Mouse (Mus musculus) macrophage (primary cell): ENCODE measurements around the gene Vmn1r202. TPM values are rescaled to one million over a fixed set of nuclear protein-coding genes. Genes with fewer than 3 reads are reported as not detected.
"Not testable (repeated sequence)": the region's sequence is repeated elsewhere in the genome, so short reads cannot be mapped to it uniquely, and the experiment has no call there.

ENCODE experiments used
- H3K27ac ChIP-seq: fragments of 350-480 bp; formaldehyde crosslinking; 2 replicates; pipeline ENCODE4 v1.9.0; 2021
- H3K36me3 ChIP-seq: fragments of 350-480 bp; formaldehyde crosslinking; 2 replicates; pipeline ENCODE4 v1.9.0; 2021; ENCODE audit errors: inconsistent target
- H3K4me3 ChIP-seq: fragments of 350-480 bp; formaldehyde crosslinking; 2 replicates; pipeline ENCODE4 v1.9.0; 2021; ENCODE audit errors: inconsistent target
- H3K79me2 ChIP-seq: fragments of 350-480 bp; formaldehyde crosslinking; 2 replicates; pipeline ENCODE4 v1.9.0; 2021; ENCODE audit errors: inconsistent target
- WGBS: methylation state at CpG from one replicate; pipeline ENCODE4 v1.1.7; 2026; ENCODE audit warnings: inconsistent platforms; ENCODE audit not compliant: missing documents; 5-methylcytosine and 5-hydroxymethylcytosine counted together
- polyA plus RNA-seq: library from polyadenylated mRNA; stranded (reverse); fragments of 250-400 nt; gene quantifications from 3 replicates; pipeline ENCODE4 v1.2.4, GENCODE M21; 2018; ENCODE audit warnings: inconsistent platforms
- total RNA-seq, 78 experiments: library from RNA; depleted of rRNA; stranded (reverse); fragments of 250-400 nt; gene quantifications; 1 replicate in 9 of 78; 2 replicates in 24 of 78; 3 replicates in 43 of 78; 4 replicates in 2 of 78; pipeline ENCODE4 v1.2.4; 2018; ENCODE audit warnings: inconsistent platforms in 56 of 78

Vmn1r202 gene
- under 1 TPM in 3 of 26 experiments, not detected in 23; 0.08 to 0.40 (median 0.12) TPM for total RNA-seq (2018; cell fraction: chromatin; rRNA removed)
- total RNA-seq (2018; cell fraction: cytosol; rRNA removed), result not detected
- total RNA-seq (2018; cell fraction: nucleus; rRNA removed), result under 1 TPM in 3 of 26 experiments, not detected in 23; 0.08 to 0.20 (median 0.12) TPM
- polyA plus RNA-seq, result not detected in 3 replicates

- no peaks in the 10 kb centered on the region for H3K79me2 ChIP-seq
- no peaks in the 10 kb centered on the region for H3K36me3 ChIP-seq
- no peak within 1 kb of the TSS for H3K4me3 ChIP-seq
- no peak within 1 kb of the TSS for H3K27ac ChIP-seq
These were observed at the start of gene Vmn1r202 for GRCm38 (mm10) chr13:22505281-22505680. Gene Vmn1r202, minus strand, starts transcription at chr13:22505381.

- H3K27ac ChIP-seq, H3K79me2 ChIP-seq, H3K4me3 ChIP-seq, H3K36me3 ChIP-seq: not testable (repeated sequence)
- WGBS, result 78% methylated on average over 1 of the region's 1 CpGs
These were observed 47.7 kb upstream of the Vmn1r202 start, which contains the start of gene Vmn1r204 for GRCm38 (mm10) chr13:22552898-22553297. Gene Vmn1r204, plus strand, starts transcription at chr13:22553198.

- no peak within 1 kb of the TSS for H3K27ac ChIP-seq
- H3K4me3 ChIP-seq, result no peak within 1 kb of the TSS
- no peaks in the 10 kb centered on the region for H3K36me3 ChIP-seq
- no peaks in the 10 kb centered on the region for H3K79me2 ChIP-seq
These were observed 12.6 kb upstream of the Vmn1r202 start, which contains the start of gene Vmn1r203 for GRCm38 (mm10) chr13:22517814-22518213. Gene Vmn1r203, plus strand, starts transcription at chr13:22518114.

- no peaks in the 10 kb centered on the region for H3K36me3 ChIP-seq
- H3K4me3 ChIP-seq, result no peak overlapping the region
- H3K27ac ChIP-seq, result no peak overlapping the region
- H3K79me2 ChIP-seq, result no peaks in the 10 kb centered on the region
- 73% methylated on average over 3 of the region's 3 CpGs for WGBS
These were observed 2.8 kb downstream of the Vmn1r202 start for GRCm38 (mm10) chr13:22502431-22502830.

GRCm38 (mm10) chr13:22471623-22472022, 33.6 kb downstream of the Vmn1r202 start, which contains the start of gene Vmn1r201:
Gene Vmn1r201, plus strand, starts transcription at chr13:22471923.
- Histone ChIP-seq H3K36me3 (no peaks in the 10 kb centered on the region), H3K79me2 (no peaks in the 10 kb centered on the region), H3K4me3 (no peak within 1 kb of the TSS), H3K27ac (no peak within 1 kb of the TSS)
- WGBS, result 55% methylated on average over 1 of the region's 1 CpGs

- Histone ChIP-seq H3K27ac (no peak overlapping the region), H3K79me2 (no peaks in the 10 kb centered on the region), H3K36me3 (no peaks in the 10 kb centered on the region), H3K4me3 (no peak overlapping the region)
These were observed 50.0 kb downstream of the Vmn1r202 start for GRCm38 (mm10) chr13:22455145-22455544.

Other genes with a start within 250 kb of the Vmn1r202 start
- gene Vmn1r195, start 234.9 kb downstream of the Vmn1r202 start, polyA plus RNA-seq, result not detected in 3 replicates
- gene Vmn1r196, start 215.5 kb downstream of the Vmn1r202 start, polyA plus RNA-seq, result not detected in 3 replicates
- gene Vmn1r197, start 180.8 kb downstream of the Vmn1r202 start, polyA plus RNA-seq, result not detected in 3 replicates
- gene Vmn1r198, start 155.0 kb downstream of the Vmn1r202 start, polyA plus RNA-seq, result not detected in 3 replicates
- not detected in 3 replicates for gene Vmn1r199, start 125.6 kb downstream of the Vmn1r202 start, polyA plus RNA-seq
- not detected in 3 replicates for gene Vmn1r200, start 115.0 kb downstream of the Vmn1r202 start, polyA plus RNA-seq
- not detected in 3 replicates for gene Vmn1r201, start 33.5 kb downstream of the Vmn1r202 start, polyA plus RNA-seq
- 0.02 to 0.03 TPM in 2 of 3 replicates, not detected in the other for gene Vmn1r203, start 12.7 kb upstream of the Vmn1r202 start, polyA plus RNA-seq
- not detected in 3 replicates for gene Vmn1r204, start 47.8 kb upstream of the Vmn1r202 start, polyA plus RNA-seq
- not detected in 3 replicates for gene Vmn1r205, start 87.6 kb upstream of the Vmn1r202 start, polyA plus RNA-seq
- not detected in 3 replicates for gene Vmn1r206, start 118.9 kb upstream of the Vmn1r202 start, polyA plus RNA-seq
- gene Vmn1r207-ps, start 224.2 kb upstream of the Vmn1r202 start, polyA plus RNA-seq, result not detected in 3 replicates